Mouse (Mus musculus) cerebellum, adult (tissue): ENCODE measurements around the gene Hoxa6.

ENCODE experiments used
- ATAC-seq: cut with Nextera tagmentation; 2 replicates; pipeline ENCODE4 v1.9.2; 2017; ENCODE audit warnings: mild to moderate bottlenecking, moderate library complexity, mixed read lengths; ENCODE audit not compliant: insufficient number of reproducible peaks, low FRiP score, low TSS enrichment

Hoxa6 gene

DNA sequence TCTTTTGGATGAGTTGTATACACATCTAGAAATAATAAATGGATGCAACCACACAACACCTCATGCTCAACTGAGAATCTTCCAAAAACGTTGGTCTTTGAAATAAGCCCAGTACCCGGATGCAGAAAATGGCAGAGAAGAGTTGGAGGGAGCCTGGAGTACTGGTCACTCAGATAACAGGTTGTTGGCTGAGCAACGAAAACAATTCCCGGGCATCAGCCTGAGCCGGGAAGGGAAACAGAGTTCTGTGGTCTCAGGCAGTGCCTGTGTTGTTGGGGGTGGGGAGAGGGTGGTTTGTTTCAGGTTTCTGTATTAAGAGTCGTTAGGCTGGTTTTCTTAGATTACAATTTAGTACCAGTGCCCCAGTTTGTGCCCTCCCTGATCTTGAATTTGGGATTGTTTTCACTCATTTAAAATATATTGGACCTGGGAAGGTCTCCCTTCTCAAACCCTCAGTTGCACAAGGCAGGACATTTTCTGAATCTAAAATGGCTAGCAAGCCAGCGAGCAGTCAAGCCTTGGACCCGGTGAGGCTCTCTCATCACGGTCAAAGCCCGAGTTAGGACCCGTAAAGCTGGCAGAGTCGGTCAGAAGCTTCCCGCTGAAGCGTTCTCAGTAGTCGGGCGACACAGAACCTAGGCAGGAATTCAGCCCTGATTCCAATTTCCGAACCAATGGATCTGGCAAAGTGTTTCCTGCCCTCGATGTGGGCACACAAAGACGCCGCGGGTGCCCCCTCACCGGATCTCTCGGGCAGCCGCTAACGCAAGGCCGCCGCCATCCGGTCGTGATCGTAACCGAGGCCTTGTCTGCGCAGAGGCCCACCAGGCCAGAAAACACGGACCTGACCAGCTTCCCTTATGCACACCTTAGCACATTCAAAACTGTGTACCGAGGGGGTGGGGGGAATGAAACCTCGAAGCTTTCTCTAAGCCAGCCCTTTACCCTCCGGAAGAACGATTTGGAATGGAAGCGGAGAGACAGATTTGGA lies 20.2 kb upstream of the Hoxa6 start:
- ATAC-seq, result no peak

DNA sequence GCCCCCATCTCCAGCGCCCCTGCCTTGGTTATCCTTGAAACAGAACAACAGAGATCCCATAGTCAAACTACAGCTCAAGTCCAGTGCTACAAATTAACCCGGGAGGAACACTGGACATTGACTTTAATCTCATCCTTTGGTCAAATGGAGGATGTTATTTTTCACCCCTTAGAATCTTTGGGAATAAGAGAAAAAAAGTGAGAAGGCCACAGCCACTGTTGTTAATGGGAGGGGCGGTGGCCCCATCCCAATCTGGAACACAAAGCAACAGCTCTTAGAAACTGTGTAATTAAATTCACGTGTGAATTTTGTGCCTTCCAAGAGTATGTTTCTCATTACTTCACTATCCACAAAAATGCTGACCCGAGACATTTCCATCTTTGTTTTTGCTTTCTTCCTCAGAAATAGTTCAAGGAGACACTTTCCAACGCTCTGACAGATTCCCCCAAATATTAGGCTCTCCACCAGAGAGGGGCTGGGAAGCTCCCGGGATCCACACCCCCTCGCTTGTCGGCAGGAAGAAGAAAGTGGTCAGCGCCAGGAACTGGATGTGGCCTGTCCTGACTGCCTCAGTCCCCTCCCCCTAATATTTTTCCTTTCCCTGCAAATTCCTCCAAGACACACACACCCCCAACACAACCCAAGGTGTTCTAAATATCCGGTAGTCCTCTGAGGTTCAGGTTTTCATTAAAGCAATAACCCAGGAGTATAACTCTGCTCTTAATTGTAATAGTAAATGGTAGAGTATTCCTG lies 19.1 kb upstream of the Hoxa6 start:
- ATAC-seq, result no peak

DNA sequence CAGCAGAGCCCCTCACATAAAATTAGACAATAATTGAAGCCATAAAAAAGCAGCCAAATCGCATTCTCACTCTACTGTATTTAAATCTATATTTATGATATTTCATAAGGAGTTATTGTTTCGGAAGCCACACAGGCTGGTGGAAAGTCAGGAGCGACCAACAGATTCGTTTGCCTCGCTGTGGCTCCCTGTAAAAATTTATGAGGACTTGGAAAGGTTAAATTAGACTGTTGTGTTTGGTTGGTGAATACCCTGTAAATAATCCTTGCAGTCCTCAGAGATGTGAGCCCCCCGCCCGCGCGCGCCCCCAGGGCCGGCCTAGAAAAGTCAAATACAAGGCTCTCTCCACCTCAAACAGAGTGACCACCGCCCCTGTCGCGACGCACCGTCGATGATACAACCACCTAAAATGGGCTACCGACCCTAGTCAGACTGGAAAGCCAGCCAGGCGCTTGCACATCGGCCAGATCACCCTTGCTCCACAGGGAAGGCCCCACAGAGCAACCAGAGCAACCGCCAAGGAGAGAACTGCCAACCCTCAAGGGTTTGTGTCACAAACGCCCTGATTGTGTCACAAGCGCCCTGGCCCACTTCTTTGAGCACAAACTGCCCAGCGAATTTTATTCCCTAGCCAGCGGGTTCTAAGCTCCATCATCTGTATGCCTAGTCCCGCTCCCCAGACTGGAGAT lies 18.2 kb upstream of the Hoxa6 start:
- ATAC-seq, result no peak

- ATAC-seq, result no peak
Observed at GRCm38 (mm10) chr6:52225612-52226568, 17.4 kb upstream of the Hoxa6 start.

- no peak for ATAC-seq
Observed at GRCm38 (mm10) chr6:52224895-52225611, 16.5 kb upstream of the Hoxa6 start.

GRCm38 (mm10) chr6:52223939-52224760 lies 15.6 kb upstream of the Hoxa6 start:
- no peak for ATAC-seq

- no peak for ATAC-seq
Observed at GRCm38 (mm10) chr6:52222729-52223128, 14.2 kb upstream of the Hoxa6 start.

DNA sequence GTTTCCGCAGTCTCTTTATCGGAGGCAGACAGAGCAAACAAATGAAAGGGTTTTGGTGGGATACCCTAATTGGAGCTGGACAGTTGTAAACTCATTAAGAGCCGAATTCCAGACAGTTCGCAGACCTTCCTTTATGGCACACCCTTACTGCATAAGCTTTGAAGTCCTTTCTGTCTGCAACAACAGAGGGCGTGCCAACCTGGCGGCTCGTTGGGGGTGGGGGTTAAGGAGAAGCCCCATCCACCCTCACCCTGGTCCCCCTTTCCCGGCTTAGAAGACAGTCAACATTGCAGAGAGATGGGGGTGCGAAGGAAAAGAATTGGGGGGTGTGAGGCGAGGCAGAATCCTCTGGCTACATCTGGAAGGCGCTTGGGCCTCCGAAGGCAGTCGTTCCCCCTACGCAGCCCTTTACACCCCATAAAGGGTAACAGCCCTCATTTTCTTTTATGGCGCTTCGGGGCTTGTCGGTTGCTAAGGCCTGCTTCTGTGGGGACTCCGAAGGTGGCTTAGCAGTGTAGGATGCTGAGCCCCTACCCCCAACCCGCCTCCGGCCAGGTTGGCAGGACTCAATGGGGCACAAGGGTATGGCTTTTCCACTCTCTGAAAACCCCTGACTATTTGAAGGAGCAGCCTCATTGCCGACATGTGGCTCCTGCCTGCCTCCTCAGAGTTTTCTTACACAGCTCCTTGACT lies 13.6 kb upstream of the Hoxa6 start:
- ATAC-seq, result no peak

GRCm38 (mm10) chr6:52221337-52221992 lies 12.9 kb upstream of the Hoxa6 start, which contains the start of gene Hoxa7:
Gene Hoxa7, minus strand, starts transcription at chr6:52221854.
- ATAC-seq, result peak; percentile 68

GRCm38 (mm10) chr6:52220865-52221310 lies 12.4 kb upstream of the Hoxa6 start:
- no peak for ATAC-seq

DNA sequence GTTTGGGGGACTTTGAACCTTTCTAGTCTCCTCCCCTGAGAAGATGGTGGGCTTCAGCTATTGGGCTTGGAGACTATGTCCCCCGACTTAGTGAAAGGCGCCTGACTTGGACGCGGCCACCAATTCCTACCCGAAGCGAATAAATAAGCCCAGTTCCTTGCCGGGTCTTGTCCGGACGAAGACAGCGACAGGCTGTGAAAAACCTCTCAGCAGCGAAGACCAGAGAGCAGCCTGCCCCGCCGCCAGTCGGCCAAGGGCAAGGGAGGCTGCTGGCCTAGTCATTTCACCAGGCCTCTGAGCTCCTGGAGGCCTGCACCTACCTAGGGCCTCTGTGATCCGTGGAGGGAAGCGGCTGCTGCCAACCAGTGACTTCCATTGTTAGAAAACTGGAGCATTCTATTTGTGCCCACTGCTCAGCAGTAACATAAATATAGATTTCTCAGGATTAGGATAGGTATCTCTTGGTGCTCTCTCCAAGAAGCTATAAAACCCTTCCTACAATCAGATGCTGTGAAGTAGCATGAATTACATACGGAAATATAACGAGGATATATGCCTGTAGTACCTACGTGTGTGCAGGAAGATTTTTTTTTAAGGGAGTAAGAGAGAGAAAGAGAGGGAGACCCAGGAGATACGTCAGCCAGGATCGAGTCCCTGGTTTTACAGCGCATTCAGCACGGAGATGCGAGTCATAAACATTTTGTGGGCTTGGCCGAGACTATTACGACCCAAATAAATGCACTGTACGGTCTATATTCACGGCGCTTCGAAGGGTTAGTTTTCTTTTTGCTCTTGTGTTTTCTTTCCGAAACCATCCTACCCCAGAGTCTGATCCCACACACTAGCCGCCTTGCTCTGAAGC lies 11.7 kb upstream of the Hoxa6 start:
- ATAC-seq, result no peak

- ATAC-seq, result no peak
Observed at GRCm38 (mm10) chr6:52219234-52219942, 10.9 kb upstream of the Hoxa6 start.

DNA sequence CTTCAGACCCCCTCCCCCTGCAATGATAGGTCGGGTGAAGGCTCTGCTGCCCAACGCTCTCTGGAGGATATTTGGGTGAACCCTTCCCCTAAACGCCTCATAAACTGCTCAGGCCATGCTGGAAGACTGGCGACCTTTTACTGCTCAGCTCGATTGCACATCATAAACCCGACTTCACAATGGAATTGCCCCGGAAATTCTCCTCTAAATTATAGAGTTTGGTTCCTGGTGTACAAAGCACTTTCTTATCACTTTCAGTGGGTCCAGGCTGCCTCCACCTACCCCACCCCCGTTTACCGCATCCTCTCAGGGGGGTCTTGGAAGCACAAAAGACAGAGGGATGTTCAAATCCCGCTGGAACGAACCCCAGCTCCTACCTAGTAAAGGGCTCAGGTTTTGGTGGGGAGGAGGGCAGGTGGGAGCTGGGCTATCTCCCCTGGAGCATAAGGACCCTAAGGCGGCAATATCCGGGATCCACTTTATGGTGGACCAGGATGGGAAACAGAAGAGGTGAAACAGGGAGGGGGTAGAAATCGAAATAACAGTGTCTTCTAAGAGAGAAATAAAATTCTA lies 10.2 kb upstream of the Hoxa6 start:
- ATAC-seq, result no peak

- no peak for ATAC-seq
Observed at GRCm38 (mm10) chr6:52217895-52218642, 9.5 kb upstream of the Hoxa6 start.

GRCm38 (mm10) chr6:52217459-52217768 lies 8.9 kb upstream of the Hoxa6 start:
- ATAC-seq, result no peak
